Mouse (Mus musculus) lung, embryonic 15.5 days (tissue): Measurements from ENCODE around the gene Wnt3. TPM values are rescaled to one million over a fixed set of nuclear protein-coding genes. Genes with fewer than 3 reads are reported as not detected.

Source experiments
- ATAC-seq: fragments of 200-750 bp; cut with Nextera tagmentation; 2 replicates; pipeline ENCODE4 v1.8.0; 2017; ENCODE audit warnings: moderate number of reproducible peaks, borderline replicate concordance; ENCODE audit not compliant: low FRiP score, low TSS enrichment; ENCODE audit errors: extremely low read depth
- H3K27ac ChIP-seq: fragments of 300-500 bp; sonication (generic); 2 replicates; pipeline ENCODE4 v1.5.1; 2015; ENCODE audit warnings: moderate library complexity, mild to moderate bottlenecking, inconsistent platforms
- H3K27me3 ChIP-seq: fragments of 300-500 bp; sonication (generic); 2 replicates; pipeline ENCODE4 v1.6.1; 2015; ENCODE audit warnings: inconsistent platforms
- H3K36me3 ChIP-seq: fragments of 300-500 bp; sonication (generic); 2 replicates; pipeline ENCODE4 v1.6.1; 2015; ENCODE audit warnings: inconsistent platforms
- H3K4me1 ChIP-seq: fragments of 300-500 bp; sonication (generic); 2 replicates; pipeline ENCODE4 v1.6.1; 2015; ENCODE audit warnings: inconsistent platforms
- H3K4me2 ChIP-seq: fragments of 300-500 bp; sonication (generic); 2 replicates; pipeline ENCODE4 v1.6.1; 2015; ENCODE audit warnings: inconsistent platforms, mild to moderate bottlenecking, moderate library complexity
- H3K4me3 ChIP-seq: fragments of 300-500 bp; sonication (generic); 2 replicates; pipeline ENCODE4 v1.5.1; 2015; ENCODE audit warnings: mild to moderate bottlenecking, inconsistent platforms
- H3K9ac ChIP-seq: fragments of 300-500 bp; sonication (generic); 2 replicates; pipeline ENCODE4 v1.6.1; 2015; ENCODE audit warnings: inconsistent platforms
- H3K9me3 ChIP-seq: fragments of 300-500 bp; sonication (generic); 2 replicates; pipeline ENCODE4 v1.6.1; 2016; ENCODE audit warnings: inconsistent platforms
- WGBS: fragments of 180-500 bp; shearing (Covaris S2); methylation state at CpG from one replicate; pipeline ENCODE4 v1.1.7; 2015; 5-methylcytosine and 5-hydroxymethylcytosine counted together
- polyA plus RNA-seq: library from polyadenylated mRNA; unstranded; fragments of >200 nt; fragmentation: Nextera tagmentation; extraction: Ambion mirVana; gene quantifications from 2 replicates; pipeline ENCODE4 v1.2.1, GENCODE M21; 2015

Wnt3 gene
- polyA plus RNA-seq, 1 experiment from 2014 or later, result 0.09 TPM

DNA sequence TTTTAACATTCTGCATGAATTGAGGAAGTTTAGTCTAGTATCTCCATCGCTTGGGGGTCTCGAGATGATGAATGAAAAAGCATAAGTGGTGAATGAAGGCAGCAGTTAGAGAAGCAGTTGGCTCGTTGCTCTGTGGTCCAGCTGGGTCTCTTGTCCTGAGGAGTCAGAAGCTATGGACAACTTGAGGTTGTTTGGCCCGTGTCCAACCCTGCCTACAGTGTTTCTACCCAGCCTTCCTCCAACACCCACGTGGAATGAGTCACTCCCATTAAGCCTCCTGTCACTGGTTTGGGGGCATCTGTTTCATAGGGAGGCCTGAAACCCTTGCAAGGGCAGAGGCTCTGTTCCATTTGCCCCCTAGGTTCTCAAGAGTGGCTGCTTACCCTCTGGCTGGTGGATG, 16.0 kb downstream of the Wnt3 start:
- Histone ChIP-seq H3K9me3 (no peaks in the 10 kb centered on the region), H3K27me3 (peaks cover 22% of the 10 kb centered on the region), H3K4me2 (no peak overlapping the region), H3K27ac (no peak overlapping the region), H3K4me3 (no peak overlapping the region), H3K9ac (no peak overlapping the region), H3K4me1 (no peaks in the 10 kb centered on the region), H3K36me3 (no peaks in the 10 kb centered on the region)
- whole genome bisulfite sequencing, result 42% methylated on average over 5 of the region's 5 CpGs
- no peak for ATAC-seq

DNA sequence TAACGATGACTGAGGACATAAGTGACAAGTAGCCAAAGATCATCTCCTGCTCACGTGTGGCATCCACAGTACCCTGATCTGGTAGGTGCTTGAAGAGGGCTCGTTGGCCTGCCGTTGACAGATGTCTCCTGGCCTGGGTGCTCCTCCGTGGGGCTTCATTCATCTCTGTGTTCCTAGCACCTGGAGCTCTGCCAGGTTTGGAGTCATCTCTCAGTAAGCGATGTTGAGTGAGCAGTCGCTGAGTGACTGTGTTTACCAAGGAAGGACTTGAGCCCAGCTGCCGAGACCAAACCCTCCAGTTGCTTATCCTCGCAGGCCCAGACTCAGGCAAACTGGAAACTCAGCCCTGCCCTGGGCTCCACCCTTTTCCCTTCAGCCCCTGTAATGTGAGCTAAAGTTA, 27.2 kb downstream of the Wnt3 start:
- Histone ChIP-seq H3K27ac (no peak overlapping the region), H3K4me1 (no peaks in the 10 kb centered on the region), H3K9me3 (no peaks in the 10 kb centered on the region), H3K4me2 (no peak overlapping the region), H3K27me3 (peaks cover 19% of the 10 kb centered on the region), H3K36me3 (no peaks in the 10 kb centered on the region), H3K4me3 (no peak overlapping the region), H3K9ac (no peak overlapping the region)
- 18% methylated on average over 9 of the region's 9 CpGs for WGBS
- no peak for ATAC-seq

DNA sequence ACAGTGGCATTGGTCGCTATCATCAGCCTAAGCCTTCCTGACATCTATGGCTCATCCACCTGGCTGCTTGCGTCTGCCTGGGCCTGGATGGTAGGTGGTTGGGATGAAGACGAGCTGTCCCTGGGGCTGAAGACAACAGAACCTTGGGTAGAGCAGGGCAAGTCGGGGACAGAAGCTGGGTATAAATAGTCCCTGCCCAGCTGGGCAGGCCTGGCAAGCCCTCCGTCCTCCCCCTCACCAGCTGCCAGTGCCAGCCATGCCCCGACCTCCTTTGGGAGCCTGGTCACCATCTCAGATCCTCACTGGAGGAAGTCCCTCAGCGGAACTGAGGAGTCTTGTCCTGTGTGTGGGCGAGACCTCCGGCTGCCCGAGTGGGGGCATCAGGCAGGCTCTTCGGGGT, 30.2 kb downstream of the Wnt3 start:
- no peaks in the 10 kb centered on the region for H3K9me3 ChIP-seq
- no peak for ATAC-seq
- H3K9ac ChIP-seq, result no peak overlapping the region
- 77% methylated on average over 11 of the region's 11 CpGs for WGBS
- H3K36me3 ChIP-seq, result no peaks in the 10 kb centered on the region
- H3K27ac ChIP-seq, result no peak overlapping the region
- peaks cover 5% of the 10 kb centered on the region for H3K4me1 ChIP-seq
- H3K27me3 ChIP-seq, result peaks cover 38% of the 10 kb centered on the region
- no peak overlapping the region for H3K4me3 ChIP-seq
- no peak overlapping the region for H3K4me2 ChIP-seq

DNA sequence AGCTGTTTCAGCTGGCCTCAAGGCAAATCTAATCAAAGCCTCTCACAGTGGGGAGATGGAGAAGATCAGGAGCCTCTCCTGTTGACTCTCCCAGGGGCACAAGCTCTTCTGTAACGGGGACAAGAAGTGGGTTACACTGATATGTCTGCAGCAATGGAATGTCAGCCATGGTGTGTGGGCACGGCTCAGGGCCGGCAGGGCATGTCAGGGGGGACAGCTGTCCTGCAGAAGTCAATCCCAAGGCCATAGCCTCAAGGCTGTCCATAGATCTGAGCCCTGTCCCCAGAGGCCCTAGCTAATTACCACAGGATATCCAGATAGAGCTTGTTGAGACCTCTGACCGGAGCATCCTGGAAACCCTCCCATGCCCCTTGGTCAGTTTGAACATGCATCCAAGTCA, 30.9 kb downstream of the Wnt3 start:
- H3K36me3 ChIP-seq, result no peaks in the 10 kb centered on the region
- H3K4me1 ChIP-seq, result peaks cover 12% of the 10 kb centered on the region
- H3K4me3 ChIP-seq, result no peak overlapping the region
- no peaks in the 10 kb centered on the region for H3K9me3 ChIP-seq
- no peak for ATAC-seq
- H3K9ac ChIP-seq, result no peak overlapping the region
- WGBS, result 61% methylated on average over 4 of the region's 4 CpGs
- no peak overlapping the region for H3K27ac ChIP-seq
- no peak overlapping the region for H3K4me2 ChIP-seq
- peaks cover 44% of the 10 kb centered on the region for H3K27me3 ChIP-seq

DNA sequence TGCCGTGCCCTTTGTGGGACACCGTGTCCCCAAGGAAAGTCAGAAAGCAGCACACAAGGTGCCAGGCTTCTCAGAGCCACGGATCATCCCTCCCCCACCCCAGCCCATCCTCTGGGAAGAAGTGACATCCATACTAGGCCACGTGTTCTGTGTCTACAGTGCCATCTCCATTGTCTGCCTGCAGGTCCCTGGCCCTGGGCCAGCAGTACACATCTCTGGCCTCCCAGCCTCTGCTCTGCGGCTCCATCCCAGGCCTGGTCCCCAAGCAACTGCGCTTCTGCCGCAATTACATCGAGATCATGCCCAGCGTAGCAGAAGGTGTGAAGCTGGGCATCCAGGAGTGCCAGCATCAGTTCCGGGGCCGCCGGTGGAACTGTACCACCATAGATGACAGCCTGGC, 34.0 kb downstream of the Wnt3 start:
- no peak for ATAC-seq
- peaks cover 75% of the 10 kb centered on the region for H3K27me3 ChIP-seq
- H3K9ac ChIP-seq, result no peak overlapping the region
- no peak overlapping the region for H3K4me2 ChIP-seq
- no peaks in the 10 kb centered on the region for H3K36me3 ChIP-seq
- H3K4me3 ChIP-seq, result no peak overlapping the region
- H3K9me3 ChIP-seq, result no peaks in the 10 kb centered on the region
- 40% methylated on average over 12 of the region's 12 CpGs for WGBS
- no peak overlapping the region for H3K27ac ChIP-seq
- H3K4me1 ChIP-seq, result peaks cover 17% of the 10 kb centered on the region

DNA sequence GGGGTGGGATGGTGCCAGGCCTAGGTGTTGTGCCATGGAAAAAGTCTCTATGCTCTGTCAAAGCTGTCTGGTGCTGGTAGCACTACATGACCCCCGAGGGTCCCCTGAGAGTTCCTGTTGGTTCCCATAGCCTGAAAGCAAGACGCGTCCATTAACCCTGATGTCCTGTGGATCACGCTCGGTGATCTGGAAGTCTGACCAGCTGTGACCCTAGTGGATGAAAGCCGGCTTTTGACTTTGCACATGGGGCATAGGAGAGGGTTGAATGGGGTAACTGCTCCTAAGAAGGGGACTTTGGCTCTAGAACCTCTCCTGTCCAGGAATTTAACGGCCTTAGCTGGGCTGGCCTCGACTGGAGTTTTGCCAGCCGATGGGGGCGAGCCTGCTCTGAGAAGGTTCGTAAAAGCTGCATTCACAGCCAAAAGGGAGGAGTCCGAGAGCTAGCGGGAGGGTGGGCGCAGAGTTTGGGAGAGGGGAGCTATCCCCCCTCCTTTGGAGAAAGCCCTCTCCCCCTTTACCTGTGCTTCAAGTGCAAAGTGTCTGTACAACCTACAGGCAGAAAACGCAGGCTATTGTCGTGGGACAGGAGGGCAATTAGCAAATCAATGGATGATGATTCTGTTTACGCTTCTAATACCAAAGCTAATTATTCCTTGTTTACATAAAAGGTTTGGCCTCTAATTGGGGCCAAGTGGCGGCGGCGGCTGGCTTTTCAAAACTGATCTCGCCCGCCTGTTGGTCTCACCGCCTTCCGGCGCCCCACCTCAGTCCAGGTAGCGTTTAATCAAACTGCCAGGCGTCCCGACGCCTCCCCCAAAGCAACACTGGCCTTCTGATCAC, 35.0 kb downstream of the Wnt3 start:
- Histone ChIP-seq H3K4me2 (peak overlapping the region; percentile 90), H3K9ac (no peak overlapping the region), H3K27ac (no peak overlapping the region), H3K36me3 (no peaks in the 10 kb centered on the region), H3K27me3 (peaks cover 81% of the 10 kb centered on the region), H3K4me1 (peaks cover 17% of the 10 kb centered on the region), H3K4me3 (peak overlapping the region; percentile 50), H3K9me3 (no peaks in the 10 kb centered on the region)
- WGBS, result 3% methylated on average over 29 of the region's 29 CpGs
- ATAC-seq, result no peak

DNA sequence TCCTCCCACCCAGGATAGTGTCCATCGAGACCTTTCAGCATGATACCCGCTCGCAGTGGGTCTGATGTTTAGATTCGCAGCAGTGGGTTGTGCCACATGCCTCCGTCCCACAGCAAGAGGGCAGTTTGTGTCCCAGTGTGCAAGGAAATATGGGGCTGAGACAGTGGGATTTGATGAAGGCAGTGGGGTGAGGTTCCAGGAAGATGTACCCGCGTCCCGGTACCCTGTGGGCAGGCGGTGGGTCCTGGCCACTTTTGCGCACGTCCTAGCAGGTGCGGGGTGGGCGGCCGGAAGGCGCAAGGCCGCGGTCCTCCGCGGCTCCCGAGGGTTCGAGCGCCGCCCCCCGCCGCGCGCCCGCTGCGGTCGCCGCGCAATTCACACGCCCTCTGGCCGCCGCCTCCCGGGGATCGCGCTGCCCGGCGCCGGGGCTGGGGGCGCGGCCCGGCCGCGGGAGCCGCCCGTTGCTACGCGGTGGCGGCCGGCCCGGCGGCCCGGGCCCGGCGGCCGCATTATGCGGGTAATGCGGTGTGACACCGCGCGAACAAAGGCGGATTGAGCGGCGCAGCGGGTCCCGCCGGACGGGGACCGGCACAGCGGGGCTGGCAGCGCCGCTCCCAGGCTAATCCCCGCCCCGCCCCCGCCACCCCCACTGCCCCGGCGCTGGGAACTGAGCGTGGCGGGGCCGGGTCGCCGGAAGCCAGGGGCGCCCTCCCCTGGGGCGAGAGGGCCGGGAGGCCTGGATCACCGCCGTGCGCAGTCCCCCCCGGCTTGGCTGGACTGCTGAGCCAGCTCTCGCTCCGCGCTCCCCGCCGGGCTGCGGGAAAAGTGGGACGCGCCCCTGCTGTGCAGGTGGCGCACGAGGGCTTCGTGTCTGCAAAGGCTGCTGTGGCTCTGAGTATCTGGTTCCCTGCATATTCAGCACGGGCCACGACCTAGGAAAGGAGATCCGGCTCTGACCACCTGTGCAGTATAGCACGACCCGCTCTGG, 36.0 kb downstream of the Wnt3 start:
- peaks cover 78% of the 10 kb centered on the region for H3K27me3 ChIP-seq
- H3K4me3 ChIP-seq, result peak overlapping the region; percentile 50
- peaks cover 17% of the 10 kb centered on the region for H3K4me1 ChIP-seq
- no peak overlapping the region for H3K27ac ChIP-seq
- H3K9ac ChIP-seq, result peak overlapping the region; percentile 0; the same call in 1 of the 2 replicates
- no peaks in the 10 kb centered on the region for H3K9me3 ChIP-seq
- under 1% methylated on average over 85 of the region's 107 CpGs for WGBS
- peak; percentile 39 for ATAC-seq
- H3K4me2 ChIP-seq, result peak overlapping the region; percentile 90
- no peaks in the 10 kb centered on the region for H3K36me3 ChIP-seq

DNA sequence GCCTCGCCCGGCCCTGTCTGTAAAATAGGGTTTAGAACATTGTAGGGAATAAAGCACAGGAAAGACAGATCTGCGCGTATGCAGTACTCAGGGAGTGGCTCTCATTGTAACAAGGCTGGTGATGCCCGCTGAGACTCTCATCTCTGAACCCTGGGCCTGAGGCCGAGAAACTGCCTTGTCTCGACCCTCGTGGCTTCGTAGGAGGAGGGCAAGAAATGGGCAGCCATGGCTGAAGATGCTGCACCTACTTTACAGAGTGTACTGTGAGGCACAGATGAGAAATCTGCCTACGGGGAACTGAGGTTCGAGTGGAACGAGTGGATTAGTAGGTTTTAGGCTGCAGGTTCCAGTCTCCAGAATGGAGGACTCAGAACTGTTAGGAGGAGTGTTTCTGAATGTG, 36.7 kb downstream of the Wnt3 start:
- H3K27ac ChIP-seq, result no peak overlapping the region
- peak overlapping the region; percentile 90 for H3K4me2 ChIP-seq
- peaks cover 80% of the 10 kb centered on the region for H3K27me3 ChIP-seq
- peaks cover 17% of the 10 kb centered on the region for H3K4me1 ChIP-seq
- no peaks in the 10 kb centered on the region for H3K36me3 ChIP-seq
- no peak overlapping the region for H3K9ac ChIP-seq
- 22% methylated on average over 12 of the region's 12 CpGs for WGBS
- no peak for ATAC-seq
- H3K9me3 ChIP-seq, result no peaks in the 10 kb centered on the region
- peak overlapping the region; percentile 50 for H3K4me3 ChIP-seq

DNA sequence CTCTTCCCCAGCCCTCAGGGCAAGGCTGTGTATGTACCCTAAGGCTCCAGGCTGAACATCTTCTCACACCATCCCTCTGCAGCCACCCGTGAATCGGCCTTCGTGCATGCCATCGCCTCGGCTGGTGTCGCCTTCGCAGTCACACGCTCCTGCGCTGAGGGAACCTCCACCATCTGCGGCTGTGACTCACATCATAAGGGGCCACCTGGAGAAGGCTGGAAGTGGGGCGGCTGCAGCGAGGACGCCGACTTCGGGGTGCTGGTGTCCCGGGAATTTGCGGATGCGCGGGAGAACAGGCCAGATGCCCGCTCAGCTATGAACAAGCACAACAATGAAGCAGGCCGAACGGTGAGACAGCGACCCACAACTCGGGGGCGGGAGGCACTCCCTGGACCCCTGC, 37.3 kb downstream of the Wnt3 start:
- H3K4me1 ChIP-seq, result peaks cover 17% of the 10 kb centered on the region
- no peak overlapping the region for H3K4me3 ChIP-seq
- ATAC-seq, result no peak
- no peaks in the 10 kb centered on the region for H3K36me3 ChIP-seq
- WGBS, result 75% methylated on average over 25 of the region's 25 CpGs
- peaks cover 77% of the 10 kb centered on the region for H3K27me3 ChIP-seq
- H3K27ac ChIP-seq, result no peak overlapping the region
- H3K4me2 ChIP-seq, result no peak overlapping the region
- H3K9me3 ChIP-seq, result no peaks in the 10 kb centered on the region
- H3K9ac ChIP-seq, result no peak overlapping the region

DNA sequence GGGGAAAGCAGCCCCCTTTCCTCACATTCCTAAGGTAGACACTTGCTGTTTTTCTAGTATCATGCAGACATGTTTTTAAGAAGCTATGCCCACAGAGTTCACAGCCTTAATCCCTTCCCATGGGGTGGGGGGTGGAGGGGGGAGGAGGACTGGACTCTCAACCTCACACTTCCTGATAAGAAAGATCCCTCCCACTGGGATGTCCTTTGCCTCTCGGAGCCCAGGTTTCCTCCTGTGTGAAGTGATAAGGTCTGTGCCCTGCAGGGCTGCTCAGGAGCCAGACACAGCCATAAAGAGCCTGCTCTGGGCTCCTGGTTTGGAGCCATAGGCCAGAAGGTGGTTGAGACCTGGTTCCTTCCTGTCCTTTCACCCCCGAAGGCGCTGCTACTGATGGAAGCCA, 40.9 kb downstream of the Wnt3 start:
- no peaks in the 10 kb centered on the region for H3K36me3 ChIP-seq
- no peak overlapping the region for H3K27ac ChIP-seq
- H3K27me3 ChIP-seq, result peaks cover 43% of the 10 kb centered on the region
- no peak overlapping the region for H3K4me2 ChIP-seq
- peaks cover 5% of the 10 kb centered on the region; the same call in 1 of the 2 replicates for H3K4me1 ChIP-seq
- ATAC-seq, result no peak
- no peak overlapping the region for H3K4me3 ChIP-seq
- 22% methylated on average over 3 of the region's 3 CpGs for WGBS
- H3K9me3 ChIP-seq, result no peaks in the 10 kb centered on the region
- H3K9ac ChIP-seq, result no peak overlapping the region

DNA sequence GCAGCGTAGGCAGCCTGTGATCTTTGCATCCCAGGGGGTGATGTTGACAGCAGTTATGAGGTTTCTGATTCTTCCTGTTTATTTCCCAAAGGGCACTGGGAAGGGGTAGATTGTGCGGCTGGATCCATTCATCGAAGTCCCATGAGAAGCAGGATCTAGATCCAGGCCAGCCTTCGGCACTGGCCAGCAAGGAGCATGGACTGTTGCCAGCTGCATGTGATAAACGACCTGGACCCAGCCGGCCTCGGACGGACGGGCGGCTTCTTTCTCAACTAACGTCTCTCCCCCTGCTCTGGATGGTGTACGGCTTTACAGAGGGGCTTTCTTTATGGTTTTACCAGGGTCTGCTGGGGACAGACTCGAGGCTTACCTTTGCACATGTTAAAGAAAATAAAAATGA, 42.0 kb downstream of the Wnt3 start:
- ATAC-seq, result no peak
- WGBS, result 32% methylated on average over 13 of the region's 13 CpGs

DNA sequence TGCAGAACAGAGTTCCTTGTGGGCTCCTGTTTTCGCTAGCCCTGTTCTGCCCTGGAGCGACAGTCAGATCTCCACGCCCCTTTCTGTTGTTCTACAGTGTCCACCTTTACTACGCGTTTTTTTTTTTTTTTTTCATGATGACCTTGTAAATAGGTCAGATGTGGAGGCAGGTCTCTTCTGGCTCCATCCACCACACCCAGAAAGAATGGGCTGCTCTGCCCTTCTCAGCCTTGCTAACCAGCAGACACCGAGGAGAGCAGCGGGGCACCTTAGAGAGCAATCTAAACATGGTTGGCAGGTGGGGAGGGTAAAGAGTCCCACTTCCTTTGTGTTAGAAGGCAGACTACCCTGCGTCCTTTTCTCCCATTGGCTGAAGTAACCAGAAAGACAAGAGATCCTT, 42.8 kb downstream of the Wnt3 start:
- 77% methylated on average over 8 of the region's 8 CpGs for WGBS
- Histone ChIP-seq H3K9ac (no peak overlapping the region), H3K9me3 (no peaks in the 10 kb centered on the region), H3K27me3 (peaks cover 24% of the 10 kb centered on the region), H3K27ac (no peak overlapping the region), H3K36me3 (no peaks in the 10 kb centered on the region), H3K4me2 (no peak overlapping the region), H3K4me1 (no peaks in the 10 kb centered on the region), H3K4me3 (no peak overlapping the region)
- no peak for ATAC-seq

More for the DNA sequence above, 42.0 kb downstream of the Wnt3 start:
- Histone ChIP-seq H3K27me3 (peaks cover 31% of the 10 kb centered on the region), H3K36me3 (no peaks in the 10 kb centered on the region), H3K4me1 (no peaks in the 10 kb centered on the region), H3K9ac (no peak overlapping the region), H3K4me3 (no peak overlapping the region), H3K9me3 (no peaks in the 10 kb centered on the region), H3K4me2 (no peak overlapping the region), H3K27ac (no peak overlapping the region)
